Mouse (Mus musculus) ovary, adult 2 months (tissue): ENCODE data around the gene Cfap97. TPM values are rescaled to one million over a fixed set of nuclear protein-coding genes. Genes with fewer than 3 reads are reported as not detected.

Experiments
- polyA plus RNA-seq: library from polyadenylated mRNA; depleted of rRNA; stranded (reverse); fragments of >200 nt; gene quantifications from 2 replicates; pipeline ENCODE4 v1.2.3, GENCODE M21; 2012; rRNA removed

Gene Cfap97
- polyA plus RNA-seq: 3.2 and 4.7 TPM in 2 replicates

GRCm38 (mm10) chr8:46151202-46152062 is at the start of gene Cfap97:
TSS of gene Cfap97 (plus strand) at chr8:46151771.

GRCm38 (mm10) chr8:46152064-46153031 is 777 bp downstream of the Cfap97 start, which contains the start of gene Snx25:
TSS of gene Snx25 (minus strand) at chr8:46152159.

GRCm38 (mm10) chr8:46210404-46211315 is 59.1 kb downstream of the Cfap97 start, which contains the start of gene Slc25a4:
TSS of gene Slc25a4 (minus strand) at chr8:46211284.

Other genes starting within 250 kb of the Cfap97 start
- not detected in 2 replicates for gene Ccdc110, start 217.2 kb upstream of the Cfap97 start, polyA plus RNA-seq
- 0.56 and 0.83 TPM in 2 replicates for gene 1700029J07Rik, start 176.5 kb upstream of the Cfap97 start, polyA plus RNA-seq
- 6.5 and 10.1 TPM in 2 replicates for gene Ufsp2, start 176.2 kb upstream of the Cfap97 start, polyA plus RNA-seq
- 0.12 TPM in 1 of 2 replicates, not detected in the other for gene Lrp2bp, start 152.5 kb upstream of the Cfap97 start, polyA plus RNA-seq
- gene Ankrd37, start 146.1 kb upstream of the Cfap97 start, polyA plus RNA-seq: 2.2 and 2.8 TPM in 2 replicates
- 2.9 and 3.7 TPM in 2 replicates for gene Snx25, start 388 bp downstream of the Cfap97 start, polyA plus RNA-seq
- gene Slc25a4, start 59.5 kb downstream of the Cfap97 start, polyA plus RNA-seq: 333 and 417 TPM in 2 replicates
- not detected in 2 replicates for gene Helt, start 142.9 kb downstream of the Cfap97 start, polyA plus RNA-seq